Mouse (Mus musculus) cerebellum, adult 11-12 months (tissue): ENCODE results near the gene Podxl2.

Source experiments
- DNase-seq: peaks from one replicate; pipeline ENCODE4 v3.0.0; 2022

Gene Podxl2

GRCm38 (mm10) chr6:88843781-88844725, 30.8 kb downstream of the Podxl2 start:
- peak; percentile 69 for DNase-seq

GRCm38 (mm10) chr6:88843241-88843640, 31.6 kb downstream of the Podxl2 start:
- no peak for DNase-seq

GRCm38 (mm10) chr6:88842731-88843151, 32.1 kb downstream of the Podxl2 start:
- peak; percentile 83 for DNase-seq

- DNase-seq, result peak; percentile 99
These were observed 32.8 kb downstream of the Podxl2 start, which contains the start of gene Abtb1 for GRCm38 (mm10) chr6:88841781-88842689. TSS of gene Abtb1 (minus strand) at chr6:88841984.

GRCm38 (mm10) chr6:88841514-88841780, 33.4 kb downstream of the Podxl2 start:
- no peak for DNase-seq

- peak; percentile 71 for DNase-seq
These were observed 33.9 kb downstream of the Podxl2 start for GRCm38 (mm10) chr6:88840791-88841513.

GRCm38 (mm10) chr6:88840211-88840610, 34.6 kb downstream of the Podxl2 start:
- peak; percentile 33 for DNase-seq

GRCm38 (mm10) chr6:88839135-88839970, 35.5 kb downstream of the Podxl2 start:
- DNase-seq, result peak; percentile 77

GRCm38 (mm10) chr6:88838613-88839012, 36.2 kb downstream of the Podxl2 start:
- no peak for DNase-seq

- DNase-seq, result peak; percentile 45
These were observed 36.8 kb downstream of the Podxl2 start for GRCm38 (mm10) chr6:88837999-88838398.

- DNase-seq, result no peak
These were observed 38.5 kb downstream of the Podxl2 start for GRCm38 (mm10) chr6:88836178-88836819.

GRCm38 (mm10) chr6:88835047-88835446, 39.8 kb downstream of the Podxl2 start:
- no peak for DNase-seq

- no peak for DNase-seq
These were observed 41.3 kb downstream of the Podxl2 start for GRCm38 (mm10) chr6:88833340-88834140.

- no peak for DNase-seq
These were observed 42.2 kb downstream of the Podxl2 start for GRCm38 (mm10) chr6:88832663-88833062.

GRCm38 (mm10) chr6:88831456-88831855, 43.4 kb downstream of the Podxl2 start:
- peak; percentile 81 for DNase-seq

- no peak for DNase-seq
These were observed 44.6 kb downstream of the Podxl2 start for GRCm38 (mm10) chr6:88830112-88830702.

- no peak for DNase-seq
These were observed 45.3 kb downstream of the Podxl2 start for GRCm38 (mm10) chr6:88829579-88829978.

- DNase-seq, result no peak
These were observed 46.4 kb downstream of the Podxl2 start for GRCm38 (mm10) chr6:88828206-88829009.
